Mouse (Mus musculus): ENCODE results near the gene Rplp1.

DNA sequence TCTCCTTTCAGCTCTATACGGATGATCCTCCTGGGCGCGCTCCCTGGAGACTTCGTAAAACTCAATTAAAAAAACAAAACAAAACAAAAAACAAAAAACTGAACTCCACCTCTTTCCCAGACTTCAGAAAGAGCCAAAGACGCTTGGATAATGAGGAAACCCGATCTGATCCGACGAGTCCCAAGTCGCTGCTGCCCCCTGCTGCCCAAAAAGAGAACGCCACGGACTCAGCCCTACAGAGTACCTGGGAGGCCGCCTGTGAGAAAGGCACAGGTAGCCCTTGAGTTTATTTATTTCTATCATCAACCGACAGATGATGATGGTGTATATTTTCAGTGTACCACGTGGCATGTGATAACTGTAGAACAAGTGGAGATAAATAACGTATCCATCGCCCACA, 14.5 kb downstream of the Rplp1 start:
- TF ChIP-seq CTCF (IDR thresholded peaks at IDR 0.05; ENCODE audit: low read depth, low read length) (peak; percentile 85), POLR2A (IDR thresholded peaks at IDR 0.05; ENCODE audit: borderline replicate concordance, low read depth, low read length) (no peak)
